Mouse (Mus musculus) liver, embryonic 14.5 days (tissue): ENCODE data around the gene Laptm5.

Experiments used
- CTCF ChIP-seq: IDR thresholded peaks from 2 replicates; pipeline ENCODE4 v1.5.1; 2016; ENCODE audit warnings: antibody characterized with exemption, low read depth, control low read depth
- EP300 ChIP-seq: IDR thresholded peaks from 2 replicates; pipeline ENCODE4 v1.6.1; 2016; ENCODE audit warnings: antibody characterized with exemption, low read depth

DNA sequence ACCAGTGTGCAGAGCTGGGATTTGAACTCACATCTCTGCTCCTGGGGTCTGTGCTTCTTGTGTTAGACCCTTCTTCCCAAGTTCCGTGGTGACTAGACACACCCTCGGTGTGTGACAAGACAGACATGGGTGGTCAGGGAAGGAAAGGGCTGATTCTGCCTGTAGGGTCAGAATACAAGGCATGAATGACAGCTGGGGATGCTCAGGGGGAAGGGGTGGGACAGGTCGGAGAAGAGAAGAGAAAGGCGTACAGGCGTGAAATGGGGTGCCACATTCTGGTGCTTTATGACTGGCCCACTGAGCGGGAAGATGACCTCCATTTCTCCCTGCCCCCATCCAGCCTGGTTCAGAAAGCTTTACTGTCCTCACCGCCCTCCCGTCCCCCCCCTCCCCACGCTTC, 47.5 kb upstream of the Laptm5 start:
- TF ChIP-seq EP300 (no peak), CTCF (no peak)
